Mouse (Mus musculus) T-helper 17 cell (primary cell): ENCODE data around the gene Usp12.

Source experiments
- in situ Hi-C, 2 experiments: fragments of 300-600 bp; cut with MboI, MseI; formaldehyde crosslinking; loops; 1 replicate in 1 of 2; 2 replicates in 1 of 2; pipeline ENCODE4 v1.15.1; 2025; ENCODE audit warnings: high pct_unique_total_duplicates in 2 of 2

The Usp12 gene

DNA sequence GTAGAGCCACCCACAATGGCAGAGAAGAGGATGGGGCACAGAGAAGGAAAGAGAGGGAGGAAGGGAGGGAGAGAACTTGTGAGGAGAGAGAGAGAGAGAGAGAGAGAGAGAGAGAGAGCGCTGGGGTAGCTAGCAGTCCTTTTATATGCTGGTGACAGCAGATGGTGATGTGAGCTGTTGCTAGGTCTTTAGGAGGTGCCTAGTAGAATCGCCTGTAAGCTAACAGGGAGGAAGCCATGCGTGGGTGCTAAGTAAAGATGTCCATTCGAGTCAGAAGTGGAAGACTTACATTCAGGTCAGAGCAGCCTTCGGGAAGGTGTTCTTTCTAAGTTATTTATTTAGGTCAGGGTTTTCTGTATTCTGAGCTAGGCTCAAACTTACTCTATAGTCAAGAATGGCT lies 15.1 kb upstream of the Usp12 start:
- in situ Hi-C loops: loop anchor here in 1 of 2 experiments (5.0 kb wide), 1 partner anchor 98 kb away; no protein-coding TSS in a partner anchor

- in situ Hi-C loops: loop anchor here in 1 of 2 experiments (5.0 kb wide), 1 partner anchor 94 kb away; no protein-coding TSS in a partner anchor
Observed at GRCm38 (mm10) chr5:146806004-146806430, 11.2 kb upstream of the Usp12 start.

DNA sequence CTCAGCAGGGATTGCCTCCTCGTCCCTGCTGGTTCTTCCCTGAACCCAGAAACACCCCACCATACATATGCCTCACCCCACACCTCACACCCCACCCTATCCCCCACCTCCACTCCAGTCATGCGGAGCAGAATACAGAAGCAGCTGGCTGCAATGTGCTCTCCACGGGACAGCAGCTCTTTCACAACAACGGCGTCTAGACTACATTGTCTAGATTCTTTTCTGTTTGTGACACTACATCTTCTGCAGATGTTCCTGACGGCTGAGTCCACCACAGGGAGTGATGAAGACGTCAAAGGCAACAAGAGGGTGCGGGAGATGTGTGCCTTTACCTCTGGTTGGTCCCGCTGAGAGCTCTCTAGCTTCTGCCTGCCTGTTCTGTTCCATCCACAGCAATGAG lies 3.2 kb upstream of the Usp12 start:
- in situ Hi-C loops: loop anchor here in 1 of 2 experiments (25.0 kb wide), 2 partner anchors 1561 to 1686 kb away; partner anchors contain the start of genes Arpc1b and Zfp655

- in situ Hi-C loops: loop anchor here in 1 of 2 experiments (25.0 kb wide), 2 partner anchors 1558 to 1683 kb away; partner anchors contain the start of genes Arpc1b and Zfp655
Observed at GRCm38 (mm10) chr5:146795728-146796127, 922 bp upstream of the Usp12 start.

DNA sequence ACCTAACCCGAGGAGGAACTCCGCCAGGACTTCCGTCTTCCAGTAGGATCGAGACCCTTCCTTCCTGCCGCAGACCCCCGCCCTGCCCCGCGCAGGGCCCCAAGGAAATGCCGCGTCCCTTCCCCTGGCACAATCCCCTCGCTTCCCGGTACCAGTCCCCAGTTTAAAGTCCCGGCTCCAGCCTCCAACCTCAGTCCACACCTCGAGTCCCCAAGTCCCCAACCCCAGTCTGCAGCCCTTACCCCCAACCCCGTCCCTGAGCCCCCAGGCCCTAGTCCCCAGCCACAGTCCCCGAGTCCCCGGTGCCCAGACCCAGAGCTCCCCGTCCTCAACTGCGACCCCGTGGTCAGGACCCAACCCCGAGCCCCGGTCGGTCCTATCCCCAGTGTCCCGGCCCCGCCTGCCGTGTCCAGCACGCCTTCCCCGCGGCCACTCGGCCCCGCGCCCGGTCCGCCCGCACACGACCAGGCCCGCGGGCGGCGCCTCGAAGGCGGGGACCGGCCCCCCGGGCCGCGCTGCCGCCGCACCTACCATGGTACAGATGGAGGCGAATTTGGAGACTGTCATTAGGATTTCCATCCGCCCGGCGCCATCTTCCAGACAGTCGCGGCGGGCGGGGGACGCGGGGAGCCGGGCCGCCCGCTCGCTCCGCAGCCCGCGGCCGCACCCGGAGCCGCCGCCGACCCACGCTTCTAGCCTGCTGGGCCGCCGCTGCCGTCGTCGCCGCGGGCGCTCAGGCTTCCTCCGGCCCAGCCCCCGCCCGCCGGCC lies 538 bp downstream of the Usp12 start:
- in situ Hi-C loops: loop anchor here in 1 of 2 experiments (25.0 kb wide), 2 partner anchors 1557 to 1682 kb away; partner anchors contain the start of genes Arpc1b and Zfp655

- in situ Hi-C loops: loop anchor here in 1 of 2 experiments (25.0 kb wide), 2 partner anchors 1556 to 1681 kb away; partner anchors contain the start of genes Arpc1b and Zfp655
Observed at GRCm38 (mm10) chr5:146793630-146794083, 1.1 kb downstream of the Usp12 start.

- in situ Hi-C loops: loop anchor here in 1 of 2 experiments (25.0 kb wide), 2 partner anchors 1555 to 1680 kb away; partner anchors contain the start of genes Arpc1b and Zfp655
Observed at GRCm38 (mm10) chr5:146792140-146792791, 2.5 kb downstream of the Usp12 start.

DNA sequence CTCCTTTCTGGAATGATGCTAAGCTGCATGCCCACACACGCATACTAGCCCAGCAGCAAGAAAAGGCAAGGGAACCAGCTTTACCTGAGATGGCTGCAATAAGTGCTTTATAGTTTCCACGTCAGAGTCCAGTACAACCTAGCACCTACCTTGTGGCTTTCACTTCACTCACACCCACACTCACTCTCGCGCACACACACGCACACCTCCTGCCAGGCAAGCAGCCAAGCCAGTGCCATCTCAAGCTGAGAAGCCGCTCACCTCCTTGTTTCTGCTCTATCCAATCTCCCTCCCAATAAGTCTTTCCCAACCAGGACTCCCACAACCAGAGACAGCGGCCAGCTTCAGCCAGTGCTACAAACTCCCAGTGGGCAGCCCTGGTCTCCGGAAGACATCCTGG lies 3.9 kb downstream of the Usp12 start:
- in situ Hi-C loops: loop anchor here in 1 of 2 experiments (25.0 kb wide), 2 partner anchors 1554 to 1679 kb away; partner anchors contain the start of genes Arpc1b and Zfp655

- in situ Hi-C loops: loop anchor here in 1 of 2 experiments (25.0 kb wide), 2 partner anchors 1552 to 1677 kb away; partner anchors contain the start of genes Arpc1b and Zfp655
Observed at GRCm38 (mm10) chr5:146789413-146789812, 5.4 kb downstream of the Usp12 start.

GRCm38 (mm10) chr5:146786123-146786522 lies 8.7 kb downstream of the Usp12 start:
- in situ Hi-C loops: loop anchor here in 1 of 2 experiments (25.0 kb wide), 2 partner anchors 1549 to 1674 kb away; partner anchors contain the start of genes Arpc1b and Zfp655

DNA sequence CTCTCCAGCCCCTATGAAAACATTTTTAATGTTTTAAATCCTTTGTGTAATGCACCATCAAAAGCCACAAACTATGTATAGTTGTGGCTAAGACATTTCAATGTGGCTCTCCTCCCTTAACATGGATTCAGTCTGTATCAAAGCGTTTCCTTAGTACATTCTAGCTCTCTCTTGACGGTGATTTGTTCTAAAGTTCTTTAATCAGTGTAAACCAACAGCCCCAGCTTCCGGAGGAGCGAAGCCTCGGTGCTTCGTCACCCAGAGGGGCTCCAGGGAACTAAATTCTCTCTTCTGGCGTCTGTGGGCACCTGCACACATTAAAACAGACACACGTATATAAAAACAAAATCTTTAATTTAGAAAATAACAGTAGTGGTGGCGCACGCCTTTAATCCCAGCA lies 10.9 kb downstream of the Usp12 start:
- in situ Hi-C loops: loop anchor here (5.0 to 25.0 kb wide), 3 partner anchors 38 to 1672 kb away; partner anchors contain the start of genes Arpc1b (in 1 of the 2) and Zfp655 (in 1 of the 2)

DNA sequence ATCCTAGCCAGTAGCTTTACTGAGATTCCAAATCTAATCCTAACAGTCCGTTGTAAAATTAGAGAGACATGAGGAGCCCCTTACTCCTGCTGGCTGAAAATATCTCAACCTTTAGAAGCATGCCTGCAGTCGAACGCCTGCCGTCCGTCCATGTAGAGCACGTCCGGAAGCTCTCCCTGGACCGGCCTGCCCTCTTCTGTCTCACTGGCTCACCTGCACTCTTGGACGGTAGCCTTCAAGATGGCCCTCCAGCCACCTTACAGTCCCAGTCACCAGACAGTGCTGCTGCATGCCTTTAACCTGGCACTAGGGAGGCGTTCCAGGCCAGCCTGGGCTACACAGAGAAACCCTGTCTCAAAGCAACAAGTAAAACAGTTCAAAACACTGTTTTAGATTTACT lies 11.5 kb downstream of the Usp12 start:
- in situ Hi-C loops: loop anchor here (5.0 to 25.0 kb wide), 3 partner anchors 39 to 1671 kb away; partner anchors contain the start of genes Arpc1b (in 1 of the 2) and Zfp655 (in 1 of the 2)

DNA sequence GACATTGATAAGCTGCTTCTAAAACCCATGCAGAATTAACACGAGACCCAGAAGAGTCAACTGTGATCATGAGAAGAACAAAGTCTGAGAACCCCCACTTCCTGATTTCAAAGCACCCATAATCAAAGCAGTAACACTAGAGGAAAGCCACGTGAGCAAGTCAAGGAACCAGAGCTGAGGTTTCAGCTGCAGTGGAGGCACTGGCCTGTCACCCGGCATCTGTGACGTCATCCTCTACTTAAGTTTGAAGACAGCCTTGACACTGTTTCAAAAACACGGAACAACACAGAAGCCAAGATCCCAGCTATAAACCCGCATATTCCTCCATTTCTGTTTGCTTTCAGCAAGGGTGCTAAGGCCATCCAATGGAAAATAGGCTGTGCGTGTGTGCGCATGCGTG lies 13.1 kb downstream of the Usp12 start:
- in situ Hi-C loops: loop anchor here (5.0 to 25.0 kb wide), 3 partner anchors 41 to 1669 kb away; partner anchors contain the start of genes Arpc1b (in 1 of the 2) and Zfp655 (in 1 of the 2)

DNA sequence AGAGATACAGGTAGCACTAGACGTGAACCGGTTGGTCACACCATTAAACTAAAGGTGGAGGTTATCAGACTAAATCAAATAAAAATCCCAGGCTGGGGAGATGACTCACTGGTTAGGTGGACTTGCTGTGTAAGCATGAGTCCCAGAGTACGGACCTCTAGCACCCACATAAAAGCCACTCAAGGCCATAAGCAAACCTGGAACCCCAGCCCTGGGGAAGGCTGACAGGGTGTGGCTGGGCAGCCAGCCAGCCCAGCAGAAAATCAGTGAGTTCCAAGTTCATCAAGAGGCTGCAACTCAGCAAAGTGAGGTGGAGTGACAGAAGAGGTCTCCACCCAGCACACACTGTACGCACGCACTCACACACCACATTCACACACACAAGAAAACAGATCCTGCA lies 14.9 kb downstream of the Usp12 start:
- in situ Hi-C loops: loop anchor here (5.0 to 25.0 kb wide), 3 partner anchors 42 to 1668 kb away; partner anchors contain the start of genes Arpc1b (in 1 of the 2) and Zfp655 (in 1 of the 2)

DNA sequence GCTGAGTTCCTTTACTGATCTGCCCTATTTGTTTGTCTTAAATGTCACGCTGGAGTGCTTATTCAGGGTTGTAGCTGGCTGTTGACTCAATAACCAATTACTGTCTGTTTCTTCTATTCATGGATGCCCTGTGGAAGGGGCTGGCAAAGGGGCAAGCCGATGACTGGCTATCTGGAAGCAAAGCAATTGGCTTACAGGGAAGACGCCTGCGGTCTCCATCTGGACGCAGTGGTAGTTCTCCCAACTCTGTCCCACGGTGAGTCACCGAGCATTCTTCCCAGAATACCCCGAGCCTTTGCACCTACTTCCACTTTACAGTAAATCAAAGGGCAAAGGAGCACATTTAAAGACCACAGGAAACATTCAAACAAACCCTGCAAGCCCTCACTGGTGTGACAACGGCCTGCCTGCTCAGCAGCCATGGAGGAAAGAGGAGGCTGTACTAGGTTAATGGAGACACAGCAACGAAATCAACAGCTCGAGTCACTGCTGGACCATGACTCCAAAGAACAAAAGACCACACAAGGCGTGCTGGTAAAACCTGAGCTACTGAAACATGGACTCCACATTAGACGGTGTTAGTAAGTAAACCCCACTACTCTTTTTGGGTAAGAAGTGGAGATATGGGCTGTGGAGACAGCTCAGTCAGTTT lies 17.7 kb downstream of the Usp12 start:
- in situ Hi-C loops: loop anchor here in 1 of 2 experiments (25.0 kb wide), 2 partner anchors 1540 to 1665 kb away; partner anchors contain the start of genes Arpc1b and Zfp655

- in situ Hi-C loops: no loop called here
Observed at GRCm38 (mm10) chr5:146771982-146772381, 22.8 kb downstream of the Usp12 start.

DNA sequence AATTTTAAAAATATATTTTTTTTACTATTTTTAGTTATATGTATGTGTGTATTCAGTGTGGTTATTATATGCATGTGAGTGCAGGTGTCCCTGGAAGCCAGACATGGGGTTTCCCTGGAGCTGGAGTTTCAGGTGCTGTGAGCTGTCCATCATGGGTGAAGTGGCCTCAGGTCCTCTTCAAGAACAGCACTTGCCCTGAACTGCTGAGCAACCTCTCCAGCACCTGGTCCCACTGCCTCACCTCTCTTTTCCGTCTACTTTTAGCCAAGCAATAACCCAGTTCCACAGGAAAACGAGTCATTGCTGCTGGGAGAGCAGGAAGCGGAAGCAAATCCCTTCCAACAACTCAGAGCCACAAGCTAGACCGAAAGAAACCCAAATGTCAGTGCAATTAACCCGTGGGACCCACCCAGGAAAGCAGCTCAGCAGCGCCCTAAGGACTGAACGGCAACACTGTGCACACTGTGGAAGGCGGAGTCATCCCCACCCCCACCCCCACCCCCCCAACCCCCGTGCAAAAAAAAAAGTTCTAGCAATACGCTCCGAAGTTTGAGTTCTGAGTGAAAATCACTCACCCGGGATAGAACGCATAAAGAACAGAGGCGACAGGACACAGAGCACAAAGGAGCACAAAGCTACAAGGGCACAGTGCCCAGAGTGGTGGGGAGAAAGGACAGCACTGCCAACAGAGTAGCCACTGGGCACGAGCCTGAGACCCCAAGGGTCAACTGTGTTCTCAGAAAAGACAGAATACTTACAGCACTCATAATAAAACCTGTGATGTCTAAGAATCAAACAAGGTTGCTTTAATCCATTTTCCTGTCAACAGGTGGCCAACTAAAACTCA lies 24.6 kb downstream of the Usp12 start:
- in situ Hi-C loops: no loop called here

DNA sequence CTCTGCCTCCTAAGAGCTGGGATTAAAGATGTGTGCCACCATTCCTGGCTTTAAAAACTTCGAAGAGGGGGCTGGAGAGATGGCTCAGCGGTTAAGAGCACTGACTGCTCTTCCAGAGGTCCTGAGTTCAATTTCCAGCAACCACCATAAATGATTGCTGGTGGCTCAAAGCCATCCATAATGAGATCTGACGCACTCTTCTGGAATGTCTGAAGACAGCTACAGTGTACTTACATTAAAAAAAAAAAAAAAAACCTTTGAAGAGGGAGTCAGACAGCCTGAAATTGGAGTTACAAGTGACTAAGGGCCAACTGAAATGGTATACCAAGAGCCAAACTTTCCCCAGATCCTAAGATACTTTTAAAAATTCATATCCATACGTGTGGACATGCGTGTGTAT lies 29.0 kb downstream of the Usp12 start:
- in situ Hi-C loops: no loop called here

DNA sequence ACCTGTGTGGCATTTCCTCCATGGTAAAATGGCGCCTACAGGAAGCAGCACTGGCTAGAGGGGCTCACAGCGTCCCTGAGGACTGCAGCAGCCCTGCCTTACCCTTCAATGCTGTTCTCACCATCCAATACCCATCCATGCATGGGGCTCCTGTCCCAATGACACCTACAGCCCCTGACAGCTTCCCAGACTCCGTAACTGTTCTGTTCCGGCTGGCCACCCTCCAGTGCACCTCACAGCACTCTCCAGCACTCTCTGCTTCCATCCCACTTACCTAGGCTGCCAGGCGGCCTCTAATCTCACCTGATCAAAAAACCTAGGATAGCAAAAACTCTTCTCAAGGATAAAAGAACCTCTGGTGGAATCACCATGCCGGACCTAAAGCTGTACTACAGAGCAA lies 35.6 kb downstream of the Usp12 start:
- in situ Hi-C loops: no loop called here

GRCm38 (mm10) chr5:146757921-146758320 lies 36.9 kb downstream of the Usp12 start:
- in situ Hi-C loops: no loop called here
